Mouse (Mus musculus): Measurements from ENCODE around the gene Sept4.

The Sept4 gene

DNA sequence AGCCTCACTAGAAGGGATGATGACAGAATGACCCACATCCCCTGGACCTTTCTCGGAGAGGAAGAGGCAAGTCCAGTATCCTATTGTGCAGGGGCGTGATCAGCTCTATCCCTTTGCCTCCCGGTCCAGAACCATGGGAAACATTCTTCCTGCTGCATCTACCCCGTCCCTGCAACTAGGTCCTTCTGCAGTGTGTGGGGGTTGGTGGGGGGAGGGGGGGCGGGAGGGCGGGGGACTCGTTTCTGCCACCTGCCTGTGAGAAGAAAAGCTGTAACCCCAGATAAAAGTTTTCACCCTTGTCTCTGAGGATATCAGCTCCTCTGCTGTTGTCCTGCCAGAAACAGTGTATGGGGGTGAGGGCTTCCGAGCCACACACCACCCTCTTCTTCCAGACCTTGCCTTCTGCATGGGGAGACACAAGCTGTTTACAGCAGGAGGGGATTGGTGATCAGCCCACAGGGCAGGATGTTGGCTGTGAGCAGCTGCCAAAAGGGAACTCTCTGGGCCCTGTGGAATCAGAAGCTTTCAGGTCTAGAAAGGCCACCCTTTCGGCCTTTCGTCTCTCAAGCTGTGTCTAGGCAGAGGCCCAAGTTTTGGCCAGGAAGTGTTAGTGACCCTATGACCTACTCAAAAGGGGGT is 10.4 kb downstream of the Sept4 start:
- no peak for DNase-seq (ENCODE audit: low spot score)

GRCm38 (mm10) chr11:87579713-87580112 is 11.0 kb downstream of the Sept4 start:
- DNase-seq (ENCODE audit: low spot score), result no peak

- DNase-seq (ENCODE audit: low spot score), result no peak
These were observed 11.9 kb downstream of the Sept4 start for GRCm38 (mm10) chr11:87580543-87581085.

DNA sequence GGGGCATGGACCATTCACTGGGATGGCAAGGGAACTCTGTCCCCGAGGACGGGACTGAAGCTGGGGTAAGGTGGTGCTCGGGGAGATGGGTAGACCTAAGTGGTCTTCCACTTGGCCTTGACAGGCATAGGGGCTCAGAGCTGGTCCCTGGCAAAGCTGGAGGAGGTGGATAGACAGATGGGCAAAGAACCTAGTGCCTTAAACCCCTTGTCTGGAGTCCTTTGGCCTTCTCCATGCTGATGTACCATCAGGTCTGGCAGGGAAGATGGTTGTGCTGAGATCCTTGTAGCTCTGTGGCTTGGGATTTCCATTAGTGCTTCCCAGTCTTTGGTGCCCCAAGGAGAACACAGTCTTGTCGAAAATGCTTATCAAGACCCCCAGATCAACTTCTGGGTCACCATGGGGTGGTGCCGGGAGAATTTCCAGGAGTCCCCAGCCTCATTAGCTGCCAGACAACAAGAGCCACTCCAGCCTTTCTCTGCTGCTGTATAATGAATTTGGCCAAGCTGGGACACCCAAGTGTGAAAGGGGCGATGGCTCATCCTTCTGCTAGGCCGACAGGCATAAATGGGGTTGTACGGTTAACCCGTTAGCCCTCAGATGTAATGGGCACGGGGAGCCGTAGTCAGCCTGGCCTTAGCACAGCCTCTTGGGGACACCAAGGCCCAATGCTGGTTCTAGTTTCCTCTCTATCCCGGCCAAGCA is 12.6 kb downstream of the Sept4 start:
- no peak for DNase-seq (ENCODE audit: low spot score)

DNA sequence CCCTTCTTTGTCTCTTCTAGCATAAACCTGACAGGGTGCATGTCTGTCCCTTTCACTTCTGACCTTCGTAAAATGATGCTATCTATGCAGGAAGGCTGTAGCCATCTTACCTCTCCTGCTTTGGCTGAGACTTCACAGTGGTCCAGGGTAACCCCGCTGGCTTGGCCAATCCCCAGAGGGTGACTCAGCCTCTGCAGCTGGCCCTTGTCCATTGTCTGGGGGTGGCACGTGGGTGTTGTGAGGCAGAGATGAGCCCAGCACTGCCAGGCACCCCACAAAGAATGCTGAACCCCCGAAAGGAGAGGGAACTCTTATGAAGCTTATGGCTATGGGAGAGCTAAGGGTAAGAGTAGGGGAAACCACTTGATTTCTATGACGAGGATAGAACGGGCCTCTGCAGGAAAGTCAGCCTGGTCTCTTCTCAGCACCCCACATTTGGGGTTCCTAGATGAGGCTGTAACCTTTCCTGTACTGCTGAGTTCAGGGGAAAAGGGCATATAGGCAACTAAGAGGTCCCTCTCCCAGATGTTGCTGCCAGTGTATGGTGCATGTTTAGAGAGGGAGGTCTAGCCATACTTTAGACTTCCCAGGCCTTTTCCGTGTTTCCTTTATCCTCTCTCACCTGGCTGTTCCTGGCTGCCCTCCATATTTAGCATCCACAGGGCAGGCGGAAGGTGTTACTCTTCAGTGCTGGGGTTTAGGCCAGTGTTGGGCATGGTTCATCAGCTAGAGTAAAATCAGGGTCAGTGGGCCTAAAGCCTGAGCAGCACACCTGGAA is 13.4 kb downstream of the Sept4 start:
- DNase-seq (ENCODE audit: low spot score), result no peak

DNA sequence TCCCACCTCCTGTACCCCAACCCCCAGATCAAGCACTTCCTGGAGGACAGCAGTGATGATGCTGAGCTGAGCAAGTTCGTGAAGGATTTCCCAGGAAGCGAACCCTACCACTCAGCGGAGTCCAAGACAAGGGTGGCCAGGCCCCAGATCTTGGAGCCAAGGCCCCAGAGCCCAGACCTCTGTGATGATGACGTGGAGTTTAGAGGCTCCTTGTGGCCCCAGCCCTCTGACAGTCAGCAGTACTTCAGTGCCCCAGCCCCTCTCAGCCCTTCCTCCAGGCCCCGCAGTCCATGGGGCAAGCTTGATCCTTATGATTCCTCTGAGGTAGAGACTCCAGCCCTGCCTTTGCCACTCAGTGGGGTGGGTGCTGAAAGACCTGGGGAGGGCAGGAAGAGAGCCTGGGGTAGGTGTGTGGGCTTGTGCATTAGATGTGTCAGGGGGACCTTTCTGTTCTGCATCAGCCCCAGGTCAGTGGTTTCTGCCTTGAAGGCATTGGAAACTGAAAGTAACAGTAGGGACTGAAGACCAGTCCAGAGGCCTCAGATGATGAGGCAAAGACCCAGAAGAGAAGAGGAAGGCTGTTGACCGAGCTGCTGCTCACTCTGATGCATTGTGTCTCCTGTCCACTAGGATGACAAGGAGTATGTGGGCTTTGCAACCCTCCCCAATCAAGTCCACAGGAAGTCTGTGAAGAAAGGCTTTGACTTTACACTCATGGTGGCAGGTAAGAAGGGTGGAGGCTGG is 14.8 kb downstream of the Sept4 start:
- no peak for DNase-seq (ENCODE audit: low spot score)

DNA sequence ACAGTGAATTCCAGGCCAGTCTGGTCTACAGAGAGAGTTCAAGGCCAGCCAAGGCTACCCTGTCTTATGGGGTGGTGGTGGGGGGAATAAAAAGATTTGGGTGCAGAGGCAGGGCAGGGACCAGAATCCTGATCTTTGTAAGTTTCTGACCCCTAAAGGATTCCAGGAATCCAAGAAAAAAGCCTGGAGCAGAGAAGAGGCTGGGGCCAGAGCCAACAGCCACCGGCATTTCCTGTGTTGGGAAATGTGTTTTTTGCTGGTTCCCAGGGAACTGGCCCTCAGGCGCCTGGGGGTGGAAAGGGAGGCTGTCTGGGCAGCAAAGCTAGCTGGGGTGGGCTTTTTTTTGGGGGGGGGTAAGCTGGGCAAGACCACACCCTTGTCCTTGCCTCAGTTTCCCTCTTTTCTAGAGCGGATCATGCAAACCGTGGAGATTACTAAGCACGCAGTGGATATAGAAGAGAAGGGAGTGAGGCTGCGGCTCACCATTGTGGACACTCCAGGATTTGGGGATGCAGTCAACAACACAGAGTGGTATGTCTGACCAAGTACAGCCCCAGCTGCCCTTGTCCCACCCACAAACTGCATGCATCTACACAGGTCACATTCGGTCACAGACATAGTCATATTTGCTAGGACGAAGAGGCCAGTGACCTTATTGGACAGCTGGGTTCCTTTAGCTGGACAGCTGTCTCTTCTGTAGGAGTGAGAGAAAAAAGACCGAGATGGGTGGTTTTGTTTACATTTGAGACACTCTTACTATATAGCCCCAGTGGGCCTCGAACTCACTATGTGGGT is 16.2 kb downstream of the Sept4 start:
- no peak for DNase-seq (ENCODE audit: low spot score)

DNA sequence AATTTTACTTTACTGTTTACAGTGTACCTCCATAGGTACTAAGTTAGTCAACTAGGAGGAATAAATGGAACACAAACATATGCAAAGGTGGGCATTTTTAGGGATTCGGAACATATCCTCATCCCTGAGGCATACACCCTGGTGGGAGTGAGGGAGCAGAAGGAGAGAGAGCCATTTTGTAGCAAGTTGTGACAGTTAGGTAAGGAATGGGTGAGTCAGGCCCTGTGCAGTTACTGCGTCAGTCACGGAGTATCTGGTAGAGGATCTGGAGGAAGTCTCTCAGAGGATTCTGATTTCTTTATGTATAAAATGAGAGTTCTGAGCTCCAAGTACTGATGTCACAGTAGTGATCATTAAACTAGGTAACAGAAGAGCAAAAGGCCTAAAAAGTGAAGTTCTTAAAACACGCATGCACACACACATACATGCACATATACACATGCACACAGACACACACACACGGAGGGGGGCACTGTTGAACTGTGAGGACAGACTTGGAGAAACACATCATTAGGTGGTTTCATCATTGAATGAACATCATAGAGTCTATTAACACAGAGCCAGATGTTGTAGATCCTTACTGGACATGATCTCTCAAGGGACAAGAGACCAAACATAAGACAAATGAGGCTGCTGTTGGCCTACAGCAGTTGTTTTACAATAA is 18.6 kb downstream of the Sept4 start:
- DNase-seq (ENCODE audit: low spot score), result no peak

DNA sequence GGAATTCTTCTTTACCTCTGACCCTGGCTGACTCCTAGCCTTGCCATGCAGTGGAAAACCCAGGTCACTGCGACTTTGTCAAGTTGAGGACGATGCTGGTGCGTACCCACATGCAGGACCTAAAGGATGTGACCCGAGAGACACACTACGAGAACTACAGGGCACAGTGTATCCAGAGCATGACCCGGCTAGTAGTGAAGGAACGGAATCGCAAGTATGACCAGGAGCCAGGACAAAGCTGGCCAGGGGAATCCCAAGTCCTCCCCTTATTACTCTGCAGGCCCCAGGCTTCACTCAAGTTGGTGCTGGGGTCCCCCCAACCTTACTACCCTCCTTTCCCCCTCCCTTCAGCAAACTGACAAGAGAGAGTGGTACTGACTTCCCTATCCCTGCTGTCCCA is 20.9 kb downstream of the Sept4 start:
- DNase-seq (ENCODE audit: low spot score), result no peak

GRCm38 (mm10) chr11:87590841-87591525 is 22.3 kb downstream of the Sept4 start:
- DNase-seq (ENCODE audit: low spot score), result peak; percentile 66

GRCm38 (mm10) chr11:87591526-87592353 is 23.0 kb downstream of the Sept4 start, which contains the start of gene Mtmr4:
Gene Mtmr4 (plus strand): TSS chr11:87592162.
- peak; percentile 99 for DNase-seq (ENCODE audit: low spot score)

DNA sequence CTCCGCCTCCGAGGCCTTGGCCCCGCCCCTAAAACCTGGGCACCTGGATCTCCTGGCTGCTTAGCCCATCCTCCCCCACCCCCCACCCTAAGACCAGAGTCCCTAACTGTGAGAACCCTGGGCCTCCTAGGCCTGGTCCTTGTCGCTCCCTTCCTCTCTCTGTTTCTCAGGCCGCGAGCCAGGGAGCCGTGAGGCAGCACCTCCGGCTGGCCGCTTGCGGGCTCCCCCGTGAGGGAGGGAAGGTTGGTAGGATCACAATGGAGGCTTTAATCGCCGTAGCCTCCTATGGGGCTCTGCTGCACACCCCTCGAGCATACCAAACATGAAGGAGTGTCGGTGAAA is 23.6 kb downstream of the Sept4 start:
- DNase-seq (ENCODE audit: low spot score), result no peak

GRCm38 (mm10) chr11:87592713-87593598 is 24.3 kb downstream of the Sept4 start:
- DNase-seq (ENCODE audit: low spot score), result no peak

DNA sequence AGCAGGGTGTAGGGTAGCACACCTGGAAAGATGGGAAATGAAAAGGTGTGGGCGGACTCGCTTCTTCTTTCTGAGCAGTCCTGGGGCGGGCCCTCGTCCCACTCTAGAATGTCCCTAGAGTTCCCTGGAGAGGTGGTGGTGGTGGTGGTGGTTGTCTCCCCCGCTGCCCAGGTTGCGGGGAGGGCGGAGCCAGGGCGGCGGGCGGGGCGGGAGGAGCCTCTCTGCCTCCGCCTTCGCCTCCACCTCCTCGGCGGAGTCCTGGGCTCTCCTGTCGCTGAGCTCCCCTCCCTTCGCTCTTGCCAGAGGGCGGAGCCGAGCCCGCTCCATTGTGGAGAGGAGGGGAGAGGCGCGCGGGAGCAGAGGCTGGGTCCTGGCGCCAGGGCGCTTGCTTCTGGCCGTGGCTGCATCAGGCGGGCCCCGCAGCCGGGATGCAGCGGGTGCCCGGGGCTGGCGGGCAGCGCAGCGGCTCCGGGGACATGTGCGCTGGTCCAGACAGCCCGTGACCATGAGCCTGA is 26.7 kb downstream of the Sept4 start:
- DNase-seq (ENCODE audit: low spot score), result peak; percentile 93

DNA sequence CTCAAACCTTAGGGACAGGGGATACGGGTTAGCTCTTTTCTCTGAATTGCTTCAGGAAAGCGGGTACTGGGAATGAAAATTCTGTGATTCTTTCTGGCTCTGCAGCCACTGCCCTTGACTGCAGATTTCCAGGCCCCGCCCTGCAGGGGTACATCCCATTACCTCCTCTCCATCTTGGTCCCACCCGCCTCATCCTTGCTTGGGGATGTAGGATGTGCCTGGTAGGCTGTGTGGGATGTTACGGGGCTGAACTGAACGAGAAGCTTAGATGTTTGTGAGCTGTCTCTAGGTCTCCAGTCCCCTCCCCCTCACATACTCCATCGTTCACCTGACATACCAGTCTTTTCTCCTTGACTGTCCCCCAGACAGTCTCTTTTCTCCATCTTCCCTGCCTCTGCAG is 27.3 kb downstream of the Sept4 start:
- no peak for DNase-seq (ENCODE audit: low spot score)

- no peak for DNase-seq (ENCODE audit: low spot score)
These were observed 27.8 kb downstream of the Sept4 start for GRCm38 (mm10) chr11:87596492-87596891.

GRCm38 (mm10) chr11:87597061-87597460 is 28.4 kb downstream of the Sept4 start:
- DNase-seq (ENCODE audit: low spot score), result no peak
